Mouse (Mus musculus) forebrain, embryonic 11.5 days (tissue): Measurements from ENCODE around the gene Ofcc1. TPM values are rescaled to one million over a fixed set of nuclear protein-coding genes. Genes with fewer than 3 reads are reported as not detected.

ENCODE experiments used
- ATAC-seq: fragments of 200-750 bp; cut with Nextera tagmentation; replicated peaks from 2 replicates; pipeline ENCODE4 v1.8.0; 2017; ENCODE audit warnings: moderate TSS enrichment; ENCODE audit not compliant: low FRiP score
- DNase-seq: peaks from one replicate; pipeline ENCODE4 v3.0.0-alpha.2; 2017; ENCODE audit warnings: low spot score
- H3K27ac ChIP-seq: fragments of 300-500 bp; sonication (generic); 2 replicates; pipeline ENCODE4 v1.5.1; 2014; ENCODE audit warnings: low read depth, low read length
- H3K27me3 ChIP-seq: fragments of 300-500 bp; sonication (generic); 2 replicates; pipeline ENCODE4 v1.6.1; 2014; ENCODE audit warnings: mild to moderate bottlenecking, low read length, mixed read lengths; ENCODE audit not compliant: control insufficient read depth, insufficient read depth
- H3K36me3 ChIP-seq: fragments of 300-500 bp; sonication (generic); 2 replicates; pipeline ENCODE4 v1.6.1; 2014; ENCODE audit warnings: mild to moderate bottlenecking, low read length, moderate library complexity, mixed read lengths; ENCODE audit not compliant: control insufficient read depth, insufficient read depth
- H3K4me1 ChIP-seq: fragments of 300-500 bp; sonication (generic); replicated peaks from 2 replicates; pipeline ENCODE4 v1.6.1; 2014; ENCODE audit warnings: low read length, mixed read lengths; ENCODE audit not compliant: control insufficient read depth, insufficient read depth
- H3K4me2 ChIP-seq: fragments of 300-500 bp; sonication (generic); 2 replicates; pipeline ENCODE4 v1.6.1; 2014; ENCODE audit warnings: low read depth, mild to moderate bottlenecking, low read length, moderate library complexity, mixed read lengths; ENCODE audit not compliant: severe bottlenecking
- H3K4me3 ChIP-seq: fragments of 300-500 bp; sonication (generic); 2 replicates; pipeline ENCODE4 v1.5.1; 2014; ENCODE audit warnings: low read depth, low read length
- H3K9ac ChIP-seq: fragments of 300-500 bp; sonication (generic); 2 replicates; pipeline ENCODE4 v1.6.1; 2014; ENCODE audit warnings: low read length
- H3K9me3 ChIP-seq: fragments of 300-500 bp; sonication (generic); 2 replicates; pipeline ENCODE4 v1.6.1; 2016; ENCODE audit warnings: low read length, mixed read lengths; ENCODE audit not compliant: control insufficient read depth
- WGBS: fragments of 180-500 bp; shearing (Covaris S2); extraction: QIAGEN DNeasy Blood & Tissue Kit; methylation state at CpG from one replicate; pipeline ENCODE4 v1.1.7; 2014; 5-methylcytosine and 5-hydroxymethylcytosine counted together
- polyA plus RNA-seq: library from polyadenylated mRNA; unstranded; fragments of >200 nt; fragmentation: Nextera tagmentation; extraction: Ambion mirVana; gene quantifications from 2 replicates; pipeline ENCODE4 v1.2.1, GENCODE M21; 2014

Gene Ofcc1
- polyA plus RNA-seq, 1 experiment from 2014 or later, result not detected

DNA sequence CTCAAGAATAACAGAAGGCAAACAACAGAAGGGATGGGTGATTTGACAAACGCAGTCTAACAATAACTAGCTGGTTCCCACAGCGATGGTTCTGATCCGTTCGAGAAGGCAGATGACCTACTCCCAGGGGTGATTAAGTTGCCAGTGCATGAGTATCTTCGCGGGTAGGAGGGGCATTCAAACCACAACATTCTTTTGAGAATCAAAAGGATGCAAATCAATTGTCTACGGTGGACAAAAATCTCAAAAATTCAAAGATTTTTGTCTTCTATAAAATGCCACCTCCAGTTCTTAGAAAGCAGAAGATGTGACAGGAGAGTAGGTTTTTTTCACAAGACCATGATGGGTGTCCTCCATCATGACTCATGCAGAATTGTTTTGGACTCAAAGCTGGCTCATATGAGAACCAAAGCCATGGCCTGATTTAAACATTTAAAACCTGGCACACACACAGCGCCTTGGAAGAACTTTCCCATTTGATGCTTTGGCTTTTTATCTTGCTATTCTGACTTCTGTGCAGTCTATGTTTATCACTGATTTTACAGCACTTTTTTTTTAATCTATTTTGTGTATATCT lies 338.0 kb downstream of the Ofcc1 start:
- H3K4me3 ChIP-seq, result no peak overlapping the region
- H3K9ac ChIP-seq, result no peak overlapping the region
- no peaks in the 10 kb centered on the region for H3K9me3 ChIP-seq
- H3K27ac ChIP-seq, result no peak overlapping the region
- 60% methylated on average over 8 of the region's 8 CpGs for WGBS
- DNase-seq (no peak), ATAC-seq (no peak)
- H3K36me3 ChIP-seq, result no peaks in the 10 kb centered on the region
- no peaks in the 10 kb centered on the region for H3K27me3 ChIP-seq
- no peaks in the 10 kb centered on the region for H3K4me1 ChIP-seq
- H3K4me2 ChIP-seq, result no peak overlapping the region

DNA sequence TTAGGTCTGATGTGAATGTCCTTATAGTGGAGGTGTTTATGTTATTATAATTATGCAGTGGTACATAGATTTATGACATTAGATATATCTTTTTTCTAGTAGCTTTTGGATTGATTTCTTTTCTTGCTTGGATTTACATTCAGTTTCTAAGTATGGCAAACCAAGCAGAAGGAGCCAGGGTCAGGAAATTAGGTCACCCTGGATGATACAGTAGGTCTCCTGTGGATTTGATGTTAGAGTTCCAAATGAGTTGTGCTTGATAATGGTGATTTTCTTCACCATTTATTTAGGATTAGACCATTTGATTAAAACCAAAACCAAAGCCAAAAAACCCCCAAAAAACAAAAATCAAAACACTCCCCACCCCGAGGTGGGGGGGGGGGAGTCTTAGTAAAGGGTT lies 338.6 kb downstream of the Ofcc1 start:
- H3K4me2 ChIP-seq, result no peak overlapping the region
- 81% methylated on average over 1 of the region's 1 CpGs for WGBS
- H3K9me3 ChIP-seq, result no peaks in the 10 kb centered on the region
- no peaks in the 10 kb centered on the region for H3K4me1 ChIP-seq
- no peak overlapping the region for H3K4me3 ChIP-seq
- DNase-seq, result no peak
- H3K27me3 ChIP-seq, result no peaks in the 10 kb centered on the region
- H3K36me3 ChIP-seq, result no peaks in the 10 kb centered on the region
- no peak overlapping the region for H3K9ac ChIP-seq
- no peak for ATAC-seq
- no peak overlapping the region for H3K27ac ChIP-seq

DNA sequence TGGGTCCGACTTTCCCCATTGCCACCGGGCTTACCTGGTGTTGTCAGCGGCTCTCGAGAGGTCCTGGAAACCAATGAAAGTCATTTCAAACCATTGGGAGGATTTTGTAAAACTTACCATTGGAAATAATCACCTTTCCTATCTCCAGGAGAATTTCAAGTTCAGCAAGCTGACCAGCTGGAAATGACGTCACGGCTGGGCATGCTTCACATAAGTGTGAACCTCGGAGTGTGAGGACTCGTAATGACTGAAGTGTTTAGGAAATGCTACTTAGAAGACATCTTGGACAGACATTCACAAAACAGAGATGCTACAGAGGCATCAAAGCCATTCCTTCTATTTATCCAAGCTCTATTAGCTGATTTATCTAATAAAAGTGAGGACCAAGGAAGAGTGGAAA lies 361.0 kb downstream of the Ofcc1 start:
- Histone ChIP-seq H3K9ac (no peak overlapping the region), H3K27ac (no peak overlapping the region), H3K27me3 (no peaks in the 10 kb centered on the region), H3K36me3 (no peaks in the 10 kb centered on the region), H3K9me3 (no peaks in the 10 kb centered on the region), H3K4me2 (no peak overlapping the region), H3K4me1 (no peaks in the 10 kb centered on the region), H3K4me3 (no peak overlapping the region)
- ATAC-seq (no peak), DNase-seq (no peak)
- 85% methylated on average over 8 of the region's 8 CpGs for WGBS

DNA sequence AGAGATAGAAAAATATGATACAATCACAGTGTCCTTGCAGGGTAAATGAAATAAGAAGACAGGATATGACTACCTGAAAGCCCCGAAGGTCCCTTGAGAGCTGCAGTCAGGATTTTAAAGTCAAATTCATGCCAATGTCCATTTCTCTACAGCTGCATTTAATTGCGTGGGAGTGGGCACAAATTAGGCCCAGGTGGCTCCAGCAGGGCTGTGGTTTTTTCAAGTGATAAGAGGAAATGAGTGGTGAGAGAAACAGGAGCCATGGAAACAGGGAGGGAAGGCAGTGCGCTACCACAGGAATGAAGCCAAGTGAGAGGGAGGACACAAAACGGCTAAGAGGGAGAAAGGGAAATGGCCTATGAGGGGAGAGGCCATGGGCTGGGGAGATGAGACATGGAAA lies 363.3 kb downstream of the Ofcc1 start:
- H3K4me3 ChIP-seq, result no peak overlapping the region
- H3K9ac ChIP-seq, result no peak overlapping the region
- H3K4me2 ChIP-seq, result no peak overlapping the region
- ATAC-seq (no peak), DNase-seq (no peak)
- no peaks in the 10 kb centered on the region for H3K4me1 ChIP-seq
- H3K36me3 ChIP-seq, result no peaks in the 10 kb centered on the region
- no peaks in the 10 kb centered on the region for H3K27me3 ChIP-seq
- 62% methylated on average over 4 of the region's 4 CpGs for WGBS
- H3K9me3 ChIP-seq, result no peaks in the 10 kb centered on the region
- H3K27ac ChIP-seq, result no peak overlapping the region

DNA sequence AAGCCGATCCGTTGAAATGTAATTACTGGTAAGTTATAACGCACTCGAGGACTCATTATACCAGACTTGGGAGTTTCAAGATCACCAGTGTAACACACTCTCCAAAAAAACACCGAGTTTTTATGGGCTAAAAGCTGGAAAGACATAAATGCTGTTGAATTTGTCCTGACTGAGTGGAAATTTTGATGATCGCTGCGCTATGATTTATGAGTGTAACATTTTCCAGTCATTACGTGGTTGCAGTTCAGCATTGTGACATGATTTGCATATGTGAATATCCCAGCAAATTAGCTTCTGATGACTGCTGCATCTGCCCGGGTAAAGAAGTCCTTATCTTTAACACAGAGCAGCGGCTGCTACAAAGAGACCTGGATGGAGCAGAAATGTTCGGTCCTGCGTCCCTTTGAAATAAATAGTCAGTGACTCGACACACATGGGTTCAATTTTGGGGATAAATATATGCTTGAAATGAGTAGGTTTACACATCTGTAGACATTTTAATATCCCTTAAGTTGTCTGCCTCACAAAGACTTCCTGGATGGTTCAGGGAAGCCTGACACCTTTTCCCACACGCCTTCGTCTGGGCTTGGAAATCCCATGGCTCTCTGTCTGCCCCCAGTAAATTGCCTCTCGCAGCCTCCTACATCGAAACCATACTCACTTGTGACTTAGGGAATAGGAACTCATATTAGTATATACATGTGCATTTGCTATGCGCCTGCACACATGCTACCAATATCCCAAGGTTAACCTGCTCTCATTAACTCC lies 381.8 kb downstream of the Ofcc1 start:
- Histone ChIP-seq H3K9me3 (no peaks in the 10 kb centered on the region), H3K27me3 (no peaks in the 10 kb centered on the region), H3K9ac (no peak overlapping the region), H3K36me3 (no peaks in the 10 kb centered on the region), H3K4me3 (no peak overlapping the region), H3K4me1 (no peaks in the 10 kb centered on the region), H3K4me2 (no peak overlapping the region), H3K27ac (no peak overlapping the region)
- ATAC-seq, result no peak
- WGBS, result 85% methylated on average over 18 of the region's 18 CpGs
- DNase-seq, result no peak

DNA sequence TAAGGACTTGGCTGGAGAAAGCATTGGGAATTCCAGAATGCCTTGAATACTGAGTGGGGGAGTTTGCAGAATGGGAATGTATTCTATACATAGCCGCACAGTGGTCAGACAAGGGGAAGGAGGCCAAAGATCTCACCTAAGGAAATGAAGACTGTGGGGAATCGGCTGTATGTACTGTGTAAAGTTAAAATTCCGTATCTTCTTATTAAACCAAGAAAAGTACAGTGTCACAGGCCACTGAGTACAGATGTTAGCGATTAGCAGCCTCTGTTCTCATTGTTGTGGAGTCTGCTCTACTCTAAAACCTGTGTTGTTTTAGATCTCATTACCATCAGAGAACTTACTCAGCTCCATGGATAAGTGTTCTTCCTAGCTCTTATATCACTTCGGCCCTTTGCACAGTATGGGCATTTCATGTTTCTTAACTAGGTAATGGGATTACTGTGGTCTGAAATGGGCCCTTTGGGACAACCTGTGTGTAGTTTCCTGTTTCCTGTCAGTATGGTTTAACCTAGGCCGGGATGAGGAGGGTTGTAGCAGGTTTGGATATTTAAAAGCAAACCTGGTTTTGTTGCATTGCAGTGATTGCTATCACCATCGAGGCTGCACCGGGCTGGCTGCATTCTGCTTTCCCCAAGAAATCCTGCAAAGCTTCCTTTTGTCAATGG lies 392.8 kb downstream of the Ofcc1 start:
- Histone ChIP-seq H3K36me3 (no peaks in the 10 kb centered on the region), H3K27me3 (no peaks in the 10 kb centered on the region), H3K9ac (no peak overlapping the region), H3K9me3 (no peaks in the 10 kb centered on the region), H3K27ac (no peak overlapping the region), H3K4me2 (no peak overlapping the region), H3K4me3 (no peak overlapping the region), H3K4me1 (no peaks in the 10 kb centered on the region)
- no peak for ATAC-seq
- 78% methylated on average over 8 of the region's 8 CpGs for WGBS
- no peak for DNase-seq

DNA sequence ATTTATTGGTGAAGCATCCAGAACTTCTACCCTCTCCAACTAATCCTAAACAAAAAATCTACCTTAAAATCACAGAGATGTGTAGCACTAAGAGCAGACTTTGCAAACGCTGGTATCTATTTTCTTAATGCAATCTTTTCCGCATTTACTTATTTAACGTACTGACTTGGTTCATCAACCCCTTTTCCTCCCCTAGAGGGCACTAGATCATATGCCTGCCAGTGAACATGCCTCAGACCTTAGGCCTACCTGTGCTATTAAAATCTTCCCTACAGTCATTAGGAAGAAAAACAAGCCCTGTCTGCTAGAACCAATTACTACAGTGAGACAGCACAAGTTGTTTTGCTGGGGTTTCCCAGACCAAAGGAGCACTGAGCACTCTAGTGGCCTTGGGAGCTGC lies 404.0 kb downstream of the Ofcc1 start:
- Histone ChIP-seq H3K4me2 (no peak overlapping the region), H3K4me1 (no peaks in the 10 kb centered on the region), H3K4me3 (no peak overlapping the region), H3K27ac (no peak overlapping the region), H3K9me3 (no peaks in the 10 kb centered on the region), H3K9ac (no peak overlapping the region), H3K27me3 (no peaks in the 10 kb centered on the region), H3K36me3 (no peaks in the 10 kb centered on the region)
- WGBS, result 78% methylated on average over 3 of the region's 3 CpGs
- DNase-seq (no peak), ATAC-seq (no peak)

DNA sequence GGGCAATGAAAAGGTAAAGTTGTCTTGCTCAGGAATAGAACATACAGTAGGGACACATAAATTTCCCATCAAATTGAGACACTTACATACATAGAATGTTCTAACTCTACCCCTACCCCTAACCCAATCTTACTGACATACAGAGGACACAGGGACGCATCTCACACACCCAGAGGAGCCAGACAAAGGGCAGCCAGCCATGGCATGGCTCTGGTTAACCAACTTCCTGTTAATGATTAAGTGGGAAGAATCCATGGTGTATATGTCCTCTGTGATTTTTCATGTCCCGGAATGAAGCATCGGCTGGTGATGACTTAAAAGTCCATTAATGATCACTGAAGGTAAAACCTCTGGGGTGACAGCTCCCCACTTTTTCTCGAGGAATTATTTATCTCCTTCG lies 405.2 kb downstream of the Ofcc1 start:
- H3K9ac ChIP-seq, result no peak overlapping the region
- no peaks in the 10 kb centered on the region for H3K36me3 ChIP-seq
- H3K4me2 ChIP-seq, result no peak overlapping the region
- no peaks in the 10 kb centered on the region for H3K4me1 ChIP-seq
- ATAC-seq (no peak), DNase-seq (no peak)
- no peaks in the 10 kb centered on the region for H3K9me3 ChIP-seq
- 93% methylated on average over 5 of the region's 5 CpGs for WGBS
- H3K27ac ChIP-seq, result no peak overlapping the region
- no peaks in the 10 kb centered on the region for H3K27me3 ChIP-seq
- no peak overlapping the region for H3K4me3 ChIP-seq
